Mouse (Mus musculus) intestine, embryonic 15.5 days (tissue): Measurements from ENCODE around the gene Bpifc. TPM values are rescaled to one million over a fixed set of nuclear protein-coding genes. Genes with fewer than 3 reads are reported as not detected.
"Not testable (repeated sequence)": the region's sequence is repeated elsewhere in the genome, so short reads cannot be mapped to it uniquely, and the experiment has no call there.

Experiments
- ATAC-seq: fragments of 200-750 bp; cut with Nextera tagmentation; 2 replicates; pipeline ENCODE4 v1.8.0; 2017; ENCODE audit warnings: moderate TSS enrichment, moderate library complexity
- H3K27ac ChIP-seq: fragments of 300-500 bp; sonication (generic); 2 replicates; pipeline ENCODE4 v1.5.1; 2015; ENCODE audit warnings: mild to moderate bottlenecking, inconsistent platforms
- H3K27me3 ChIP-seq: fragments of 300-500 bp; sonication (generic); replicated peaks from 2 replicates; pipeline ENCODE4 v1.6.1; 2015; ENCODE audit warnings: inconsistent platforms
- H3K36me3 ChIP-seq: fragments of 300-500 bp; sonication (generic); 2 replicates; pipeline ENCODE4 v1.6.1; 2015; ENCODE audit warnings: inconsistent platforms
- H3K4me1 ChIP-seq: fragments of 300-500 bp; sonication (generic); replicated peaks from 2 replicates; pipeline ENCODE4 v1.6.1; 2015; ENCODE audit warnings: inconsistent platforms
- H3K4me2 ChIP-seq: fragments of 300-500 bp; sonication (generic); replicated peaks from 2 replicates; pipeline ENCODE4 v1.6.1; 2015; ENCODE audit warnings: mild to moderate bottlenecking, inconsistent platforms
- H3K4me3 ChIP-seq: fragments of 300-500 bp; sonication (generic); replicated peaks from 2 replicates; pipeline ENCODE4 v1.5.1; 2015; ENCODE audit warnings: inconsistent platforms
- H3K9ac ChIP-seq: fragments of 300-500 bp; sonication (generic); 2 replicates; pipeline ENCODE4 v1.6.1; 2015; ENCODE audit warnings: inconsistent platforms
- H3K9me3 ChIP-seq: fragments of 300-500 bp; sonication (generic); 2 replicates; pipeline ENCODE4 v1.6.1; 2016; ENCODE audit warnings: inconsistent platforms
- WGBS: fragments of 180-500 bp; shearing (Covaris S2); methylation state at CpG from one replicate; pipeline ENCODE4 v1.1.7; 2015; 5-methylcytosine and 5-hydroxymethylcytosine counted together
- polyA plus RNA-seq: library from polyadenylated mRNA; unstranded; fragments of >200 nt; fragmentation: Nextera tagmentation; extraction: Ambion mirVana; gene quantifications from 2 replicates; pipeline ENCODE4 v1.2.1, GENCODE M21; 2015

The Bpifc gene
- polyA plus RNA-seq, 1 experiment from 2014 or later = 0.11 TPM

GRCm38 (mm10) chr10:86032517-86032916 is 20.8 kb upstream of the Bpifc start:
- Histone ChIP-seq H3K27me3 (no peaks in the 10 kb centered on the region), H3K4me3 (no peak overlapping the region), H3K9ac (no peak overlapping the region), H3K4me1 (no peaks in the 10 kb centered on the region), H3K27ac (no peak overlapping the region), H3K4me2 (no peak overlapping the region), H3K9me3 (no peaks in the 10 kb centered on the region), H3K36me3 (peaks cover 8% of the 10 kb centered on the region; the same call in 1 of the 2 replicates)
- 78% methylated on average over 3 of the region's 3 CpGs for WGBS
- peak; percentile 50; the same call in 1 of the 2 replicates for ATAC-seq

- no peaks in the 10 kb centered on the region for H3K27me3 ChIP-seq
- no peaks in the 10 kb centered on the region for H3K4me1 ChIP-seq
- H3K4me3 ChIP-seq = no peak overlapping the region
- no peak overlapping the region for H3K4me2 ChIP-seq
- ATAC-seq = no peak
- no peaks in the 10 kb centered on the region for H3K9me3 ChIP-seq
- no peak overlapping the region for H3K9ac ChIP-seq
- peaks cover 8% of the 10 kb centered on the region; the same call in 1 of the 2 replicates for H3K36me3 ChIP-seq
- 88% methylated on average over 7 of the region's 7 CpGs for WGBS
- H3K27ac ChIP-seq = no peak overlapping the region
These were observed 19.0 kb upstream of the Bpifc start for GRCm38 (mm10) chr10:86030743-86031142.

- not testable (repeated sequence) for H3K9me3 ChIP-seq, H3K27ac ChIP-seq, H3K27me3 ChIP-seq, ATAC-seq, H3K4me3 ChIP-seq, H3K4me2 ChIP-seq, H3K9ac ChIP-seq, H3K36me3 ChIP-seq, H3K4me1 ChIP-seq
- 90% methylated on average over 1 of the region's 1 CpGs for WGBS
These were observed 15.1 kb upstream of the Bpifc start for GRCm38 (mm10) chr10:86026807-86027206.

DNA sequence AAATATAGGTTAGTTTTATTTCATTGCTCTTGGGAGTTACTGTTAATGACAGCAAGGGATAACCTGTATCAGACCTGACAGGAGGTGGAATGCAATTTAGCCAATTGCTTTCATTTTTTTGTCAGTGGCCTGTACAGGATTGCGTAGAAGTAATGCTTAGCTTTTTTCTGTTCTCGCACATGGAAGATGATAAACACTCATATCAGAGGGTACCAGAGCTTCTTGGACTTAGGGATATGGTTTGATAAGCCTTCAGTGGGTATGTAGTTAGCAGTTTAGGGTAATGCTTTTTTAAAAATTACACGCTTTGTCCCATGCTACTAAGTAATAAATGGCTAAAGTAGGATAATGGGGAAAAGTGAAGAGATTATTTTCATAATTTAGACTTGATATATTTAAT is 14.7 kb upstream of the Bpifc start:
- H3K36me3 ChIP-seq = peaks cover 4% of the 10 kb centered on the region; the same call in 1 of the 2 replicates
- no peak overlapping the region for H3K27ac ChIP-seq
- H3K4me1 ChIP-seq = no peaks in the 10 kb centered on the region; the same call in 1 of the 2 replicates
- no peaks in the 10 kb centered on the region for H3K27me3 ChIP-seq
- H3K4me2 ChIP-seq = no peak overlapping the region
- no peaks in the 10 kb centered on the region for H3K9me3 ChIP-seq
- no peak overlapping the region for H3K9ac ChIP-seq
- 91% methylated on average over 3 of the region's 3 CpGs for WGBS
- no peak overlapping the region for H3K4me3 ChIP-seq
- ATAC-seq = no peak

- ATAC-seq = no peak
- Histone ChIP-seq H3K4me2 (no peak overlapping the region), H3K4me1 (no peaks in the 10 kb centered on the region; the same call in 1 of the 2 replicates), H3K27me3 (no peaks in the 10 kb centered on the region), H3K27ac (no peak overlapping the region), H3K9me3 (no peaks in the 10 kb centered on the region), H3K4me3 (no peak overlapping the region), H3K9ac (no peak overlapping the region), H3K36me3 (peaks cover 4% of the 10 kb centered on the region; the same call in 1 of the 2 replicates)
- WGBS = 90% methylated on average over 2 of the region's 2 CpGs
These were observed 14.2 kb upstream of the Bpifc start for GRCm38 (mm10) chr10:86025906-86026305.

DNA sequence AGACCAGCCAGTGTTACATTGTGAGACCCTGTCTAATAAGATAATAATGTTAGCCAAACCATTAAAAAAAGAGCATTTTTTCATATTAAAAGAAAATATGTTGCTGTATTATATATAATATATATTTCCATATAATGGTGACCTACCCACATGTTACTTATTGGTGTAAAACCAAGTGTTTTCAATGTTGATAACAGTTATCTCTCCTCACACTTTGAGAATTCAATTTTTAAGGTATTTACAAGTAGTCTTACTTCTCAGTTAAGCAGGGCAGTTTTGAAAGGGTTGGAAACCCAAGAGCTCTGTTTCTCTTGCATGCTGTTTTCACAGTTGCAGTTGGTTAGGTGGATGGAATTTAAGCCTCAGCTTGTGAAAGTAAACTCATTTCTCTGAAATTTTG is 11.5 kb upstream of the Bpifc start:
- H3K4me1 ChIP-seq = no peaks in the 10 kb centered on the region; the same call in 1 of the 2 replicates
- H3K9me3 ChIP-seq = no peaks in the 10 kb centered on the region
- no peaks in the 10 kb centered on the region for H3K36me3 ChIP-seq
- H3K4me2 ChIP-seq = peak overlapping the region; percentile 62
- no peak for ATAC-seq
- peak overlapping the region; percentile 88 for H3K4me3 ChIP-seq
- H3K27ac ChIP-seq = no peak overlapping the region
- no peaks in the 10 kb centered on the region for H3K27me3 ChIP-seq
- H3K9ac ChIP-seq = no peak overlapping the region

- Histone ChIP-seq H3K9ac (peak overlapping the region; percentile 87), H3K36me3 (no peaks in the 10 kb centered on the region), H3K27ac (peak overlapping the region; percentile 96), H3K4me1 (no peaks in the 10 kb centered on the region; the same call in 1 of the 2 replicates), H3K4me3 (peak overlapping the region; percentile 88), H3K4me2 (peak overlapping the region; percentile 62), H3K9me3 (no peaks in the 10 kb centered on the region), H3K27me3 (no peaks in the 10 kb centered on the region)
- 3% methylated on average over 6 of the region's 6 CpGs for WGBS
- ATAC-seq = peak; percentile 41
These were observed 10.8 kb upstream of the Bpifc start for GRCm38 (mm10) chr10:86022474-86022816.

DNA sequence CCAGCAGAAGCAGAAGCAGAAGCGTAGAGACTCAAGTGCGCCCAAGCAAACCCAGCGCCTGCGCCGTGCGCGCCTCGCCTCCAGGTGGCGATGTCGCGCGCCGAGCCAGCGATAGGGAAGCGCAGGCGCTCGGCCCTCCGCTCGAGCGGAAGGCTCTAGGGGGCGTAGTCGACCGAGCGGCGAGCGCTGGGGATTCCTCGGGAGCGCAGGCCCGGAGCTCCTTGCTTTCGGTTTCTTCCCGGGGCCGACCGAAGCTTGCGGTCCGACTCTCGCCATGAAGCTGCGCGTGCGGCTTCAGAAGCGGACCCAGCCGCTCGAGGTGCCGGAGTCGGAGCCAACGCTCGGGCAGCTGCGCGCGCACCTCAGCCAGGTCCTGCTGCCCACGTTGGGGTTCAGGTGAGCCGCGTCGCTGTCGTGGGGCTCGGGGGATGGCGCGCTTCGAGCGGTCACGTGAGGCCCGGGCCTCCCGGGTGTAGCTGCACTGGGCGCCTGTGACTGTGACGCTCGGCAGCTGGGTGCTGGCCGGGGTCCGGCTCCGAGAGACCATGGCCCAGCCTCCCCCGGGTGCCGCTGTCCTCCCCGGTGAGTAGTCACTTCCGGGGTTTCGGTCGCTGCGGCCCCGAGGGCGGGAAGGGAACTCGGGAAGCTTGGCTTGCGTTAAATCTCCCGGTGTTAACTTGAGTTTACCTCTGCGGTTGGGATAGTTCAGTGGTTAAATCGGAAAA is 10.2 kb upstream of the Bpifc start, which contains the start of gene Fbxo7:
Fbxo7 (plus strand) TSS at position 224 of the 725 bp plus-strand sequence.
- Histone ChIP-seq H3K4me2 (peak within 1 kb of the TSS; percentile 62), H3K9me3 (no peaks in the 10 kb centered on the region), H3K27ac (peak within 1 kb of the TSS; percentile 96), H3K36me3 (no peaks in the 10 kb centered on the region), H3K27me3 (no peaks in the 10 kb centered on the region), H3K4me3 (peak within 1 kb of the TSS; percentile 88), H3K9ac (peak within 1 kb of the TSS; percentile 87), H3K4me1 (no peaks in the 10 kb centered on the region; the same call in 1 of the 2 replicates)
- under 1% methylated on average over 82 of the region's 82 CpGs for WGBS
- ATAC-seq = peak; percentile 98

- Histone ChIP-seq H3K4me2 (peak overlapping the region; percentile 54), H3K4me3 (peak overlapping the region; percentile 88), H3K27ac (no peak overlapping the region), H3K4me1 (no peaks in the 10 kb centered on the region; the same call in 1 of the 2 replicates), H3K9me3 (no peaks in the 10 kb centered on the region), H3K27me3 (no peaks in the 10 kb centered on the region), H3K9ac (peak overlapping the region; percentile 28; the same call in 1 of the 2 replicates), H3K36me3 (no peaks in the 10 kb centered on the region)
- peak; percentile 50; the same call in 1 of the 2 replicates for ATAC-seq
- WGBS = under 1% methylated on average over 3 of the region's 3 CpGs
These were observed 9.7 kb upstream of the Bpifc start for GRCm38 (mm10) chr10:86021408-86021748.

GRCm38 (mm10) chr10:86018813-86019212 is 7.1 kb upstream of the Bpifc start:
- Histone ChIP-seq H3K36me3 (no peaks in the 10 kb centered on the region), H3K4me1 (no peaks in the 10 kb centered on the region; the same call in 1 of the 2 replicates), H3K9ac (no peak overlapping the region), H3K9me3 (no peaks in the 10 kb centered on the region), H3K27me3 (no peaks in the 10 kb centered on the region), H3K4me2 (no peak overlapping the region), H3K4me3 (no peak overlapping the region), H3K27ac (no peak overlapping the region)
- 42% methylated on average over 5 of the region's 5 CpGs for WGBS
- no peak for ATAC-seq

GRCm38 (mm10) chr10:86017781-86018180 is 6.1 kb upstream of the Bpifc start:
- 88% methylated on average over 7 of the region's 7 CpGs for WGBS
- no peak for ATAC-seq
- H3K9ac ChIP-seq = no peak overlapping the region
- H3K27ac ChIP-seq = no peak overlapping the region
- no peaks in the 10 kb centered on the region for H3K27me3 ChIP-seq
- no peak overlapping the region for H3K4me3 ChIP-seq
- no peaks in the 10 kb centered on the region for H3K9me3 ChIP-seq
- H3K36me3 ChIP-seq = no peaks in the 10 kb centered on the region
- no peak overlapping the region for H3K4me2 ChIP-seq
- no peaks in the 10 kb centered on the region; the same call in 1 of the 2 replicates for H3K4me1 ChIP-seq

- Histone ChIP-seq H3K27ac (no peak overlapping the region), H3K27me3 (no peaks in the 10 kb centered on the region), H3K9me3 (no peaks in the 10 kb centered on the region), H3K4me2 (no peak overlapping the region), H3K9ac (no peak overlapping the region), H3K4me1 (no peaks in the 10 kb centered on the region), H3K36me3 (no peaks in the 10 kb centered on the region), H3K4me3 (no peak overlapping the region)
- WGBS = 88% methylated on average over 2 of the region's 2 CpGs
- ATAC-seq = no peak
These were observed 523 bp downstream of the Bpifc start for GRCm38 (mm10) chr10:86011172-86011571.

DNA sequence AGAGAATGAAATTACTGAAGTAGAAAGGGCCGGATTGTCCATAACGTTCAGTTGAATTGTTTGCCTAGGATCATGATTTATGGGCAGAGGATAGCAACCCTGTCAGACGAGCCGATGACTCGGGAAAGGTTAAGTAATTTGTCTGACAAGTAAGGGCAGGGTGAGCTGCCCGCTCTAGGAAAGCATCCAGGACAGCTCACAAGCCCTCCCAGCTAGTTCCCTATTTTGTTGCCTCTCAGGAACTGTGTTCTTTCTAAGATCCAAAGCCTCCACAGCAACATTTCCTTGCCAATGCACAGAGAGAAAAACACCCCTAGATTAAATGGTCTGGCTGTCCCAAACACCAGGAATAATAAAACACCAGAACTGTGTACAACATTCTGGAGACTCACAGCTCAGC is 1.1 kb downstream of the Bpifc start:
- Histone ChIP-seq H3K27me3 (no peaks in the 10 kb centered on the region), H3K4me3 (no peak overlapping the region), H3K4me1 (no peaks in the 10 kb centered on the region), H3K9ac (no peak overlapping the region), H3K27ac (no peak overlapping the region), H3K9me3 (no peaks in the 10 kb centered on the region), H3K4me2 (no peak overlapping the region), H3K36me3 (no peaks in the 10 kb centered on the region)
- ATAC-seq = no peak
- WGBS = 6% methylated on average over 6 of the region's 6 CpGs
